Mouse (Mus musculus) heart, embryonic 13.5 days (tissue): ENCODE data around the gene Cfap52. TPM values are rescaled to one million over a fixed set of nuclear protein-coding genes. Genes with fewer than 3 reads are reported as not detected.

ENCODE experiments used
- ATAC-seq: fragments of 200-750 bp; cut with Nextera tagmentation; 2 replicates; pipeline ENCODE4 v1.8.0; 2017; ENCODE audit warnings: moderate TSS enrichment; ENCODE audit not compliant: insufficient number of reproducible peaks, low FRiP score, low TSS enrichment; ENCODE audit errors: extremely low read depth
- H3K27ac ChIP-seq: fragments of 300-500 bp; sonication (generic); replicated peaks from 2 replicates; pipeline ENCODE4 v1.5.1; 2015; ENCODE audit warnings: moderate library complexity, mild to moderate bottlenecking, inconsistent platforms
- H3K27me3 ChIP-seq: fragments of 300-500 bp; sonication (generic); replicated peaks from 2 replicates; pipeline ENCODE4 v1.6.1; 2015; ENCODE audit warnings: mild to moderate bottlenecking, inconsistent platforms
- H3K36me3 ChIP-seq: fragments of 300-500 bp; sonication (generic); 2 replicates; pipeline ENCODE4 v1.6.1; 2015; ENCODE audit warnings: mild to moderate bottlenecking, inconsistent platforms
- H3K4me1 ChIP-seq: fragments of 300-500 bp; sonication (generic); 2 replicates; pipeline ENCODE4 v1.6.1; 2015; ENCODE audit warnings: inconsistent platforms
- H3K4me2 ChIP-seq: fragments of 300-500 bp; sonication (generic); 2 replicates; pipeline ENCODE4 v1.6.1; 2015; ENCODE audit warnings: inconsistent platforms, mild to moderate bottlenecking, moderate library complexity
- H3K4me3 ChIP-seq: fragments of 300-500 bp; sonication (generic); 2 replicates; pipeline ENCODE4 v1.5.1; 2015; ENCODE audit warnings: moderate library complexity, mild to moderate bottlenecking, inconsistent platforms
- H3K9ac ChIP-seq: fragments of 300-500 bp; sonication (generic); 2 replicates; pipeline ENCODE4 v1.6.1; 2015; ENCODE audit warnings: inconsistent platforms, mild to moderate bottlenecking, moderate library complexity
- H3K9me3 ChIP-seq: fragments of 300-500 bp; sonication (generic); 2 replicates; pipeline ENCODE4 v1.6.1; 2016; ENCODE audit warnings: inconsistent platforms
- WGBS: fragments of 180-500 bp; shearing (Covaris S2); methylation state at CpG from one replicate; pipeline ENCODE4 v1.1.7; 2015; ENCODE audit warnings: mixed read lengths; 5-methylcytosine and 5-hydroxymethylcytosine counted together
- polyA plus RNA-seq: library from polyadenylated mRNA; unstranded; fragments of >200 nt; fragmentation: Nextera tagmentation; extraction: Ambion mirVana; gene quantifications from 2 replicates; pipeline ENCODE4 v1.2.1, GENCODE M21; 2015

Gene Cfap52
- polyA plus RNA-seq, 1 experiment from 2014 or later, result 0.33 TPM

DNA sequence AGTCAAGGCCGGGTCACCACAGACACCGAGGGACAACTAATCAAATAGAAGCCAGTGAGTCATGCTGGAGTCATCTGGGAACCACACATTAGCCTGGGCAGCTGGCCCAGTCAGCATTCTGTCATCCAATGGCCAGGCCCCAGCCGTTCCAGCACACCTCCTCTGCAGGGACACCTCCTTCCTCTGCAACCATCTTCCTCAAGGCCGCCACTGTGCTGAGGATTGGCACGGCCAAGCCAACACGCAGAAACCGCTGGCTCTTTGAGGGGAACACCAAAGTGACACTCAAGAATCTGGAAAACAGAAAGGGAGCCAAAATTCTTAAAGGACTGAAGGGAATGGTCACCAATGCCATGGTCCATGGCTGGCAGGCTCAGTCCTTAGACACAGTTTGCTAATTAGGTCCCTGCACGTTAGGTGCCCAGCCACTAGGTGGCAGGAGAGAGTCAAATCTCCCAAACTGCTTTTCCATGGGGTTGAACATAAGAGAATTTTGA, 68.3 kb downstream of the Cfap52 start:
- H3K4me1 ChIP-seq, result peaks cover 9% of the 10 kb centered on the region
- no peaks in the 10 kb centered on the region for H3K36me3 ChIP-seq
- no peaks in the 10 kb centered on the region for H3K9me3 ChIP-seq
- peak overlapping the region; percentile 67 for H3K27ac ChIP-seq
- no peak overlapping the region for H3K4me3 ChIP-seq
- no peaks in the 10 kb centered on the region for H3K27me3 ChIP-seq
- WGBS, result 35% methylated on average over 8 of the region's 8 CpGs
- H3K4me2 ChIP-seq, result peak overlapping the region; percentile 22; the same call in 1 of the 2 replicates
- ATAC-seq, result peak; percentile 71
- H3K9ac ChIP-seq, result no peak overlapping the region

DNA sequence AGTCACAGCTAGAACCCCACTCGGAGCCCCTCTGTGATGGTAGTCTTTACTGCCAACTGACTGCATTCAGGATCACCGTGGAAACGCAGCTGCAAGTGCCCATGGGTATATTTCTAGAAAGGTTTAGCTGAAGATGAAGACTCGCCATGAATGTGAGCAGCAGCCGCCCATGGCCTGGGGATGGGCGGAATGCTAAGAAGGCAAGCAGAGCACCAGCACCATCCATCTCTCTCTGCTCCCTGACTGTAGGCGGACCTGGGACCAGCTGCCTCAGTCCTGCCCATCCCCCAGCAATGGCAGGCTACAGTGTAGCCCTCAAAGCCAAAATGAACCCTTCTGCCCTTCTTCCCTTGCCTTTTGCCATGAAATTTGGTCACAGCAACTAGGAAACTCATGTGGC, 69.8 kb downstream of the Cfap52 start:
- Histone ChIP-seq H3K9me3 (no peaks in the 10 kb centered on the region), H3K4me3 (no peak overlapping the region), H3K27me3 (no peaks in the 10 kb centered on the region), H3K36me3 (no peaks in the 10 kb centered on the region), H3K4me1 (peaks cover 9% of the 10 kb centered on the region), H3K27ac (no peak overlapping the region), H3K4me2 (no peak overlapping the region), H3K9ac (no peak overlapping the region)
- 80% methylated on average over 7 of the region's 7 CpGs for WGBS
- ATAC-seq, result no peak

DNA sequence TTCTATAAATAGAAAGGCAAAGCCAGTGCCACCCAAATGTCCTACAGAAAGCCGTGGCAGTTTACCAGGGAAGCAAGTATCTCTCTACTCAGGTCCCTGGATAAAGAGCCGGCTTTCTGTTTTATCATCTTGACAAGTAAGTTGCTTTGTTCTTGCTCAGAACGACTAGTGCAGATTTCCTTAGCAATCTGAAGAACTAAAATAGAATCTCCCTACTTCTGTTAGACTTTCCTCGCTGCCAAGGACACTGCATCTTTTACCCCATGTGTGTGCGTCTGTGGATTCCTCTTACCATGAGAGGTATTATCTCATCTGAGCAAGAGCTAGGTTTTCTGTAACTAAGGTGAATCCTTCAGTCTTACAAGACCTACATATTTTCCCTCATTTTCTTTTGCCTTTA, 76.9 kb downstream of the Cfap52 start:
- Histone ChIP-seq H3K9me3 (peaks cover 5% of the 10 kb centered on the region), H3K9ac (no peak overlapping the region), H3K36me3 (no peaks in the 10 kb centered on the region), H3K27ac (peak overlapping the region; percentile 20; the same call in 1 of the 2 replicates), H3K4me1 (peaks cover 12% of the 10 kb centered on the region), H3K4me2 (peak overlapping the region; percentile 32), H3K4me3 (no peak overlapping the region), H3K27me3 (no peaks in the 10 kb centered on the region)
- ATAC-seq, result no peak
- WGBS, result 26% methylated on average over 5 of the region's 5 CpGs

DNA sequence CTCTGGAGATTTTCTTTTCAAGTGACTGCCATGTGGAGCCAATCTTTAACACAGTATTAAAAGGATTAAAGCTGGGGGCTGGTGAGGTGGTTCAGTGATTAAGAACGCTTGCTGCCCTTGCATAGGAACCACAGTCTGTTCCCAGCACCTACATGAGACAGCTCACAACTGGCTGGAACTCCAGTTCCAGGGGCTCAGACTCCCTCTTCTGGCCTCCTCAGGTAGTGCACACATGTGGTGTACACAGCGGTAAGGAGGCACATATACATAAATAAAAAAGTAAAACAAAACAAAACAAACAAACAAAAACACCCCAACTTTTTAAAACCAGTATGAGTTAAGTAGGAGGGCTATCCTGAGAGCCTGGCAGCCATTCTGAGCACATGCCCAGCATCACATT, 79.5 kb downstream of the Cfap52 start:
- Histone ChIP-seq H3K4me2 (no peak overlapping the region), H3K36me3 (no peaks in the 10 kb centered on the region), H3K27me3 (no peaks in the 10 kb centered on the region), H3K4me1 (peaks cover 12% of the 10 kb centered on the region), H3K9me3 (peaks cover 5% of the 10 kb centered on the region), H3K4me3 (no peak overlapping the region), H3K27ac (no peak overlapping the region), H3K9ac (no peak overlapping the region)
- WGBS, result 84% methylated on average over 2 of the region's 2 CpGs
- no peak for ATAC-seq

Other genes with a start within 250 kb of the Cfap52 start
- gene Glp2r, start 194.5 kb downstream of the Cfap52 start, polyA plus RNA-seq, result not detected in 2 replicates
- not detected in 2 replicates for gene Gsg1l2, start 191.0 kb downstream of the Cfap52 start, polyA plus RNA-seq
- 3.8 and 4.2 TPM in 2 replicates for gene Dhrs7c, start 167.5 kb downstream of the Cfap52 start, polyA plus RNA-seq
- 0.80 and 0.87 TPM in 2 replicates for gene Usp43, start 43.5 kb downstream of the Cfap52 start, polyA plus RNA-seq
- gene Stx8, start 542 bp upstream of the Cfap52 start, polyA plus RNA-seq, result 50.6 and 58.1 TPM in 2 replicates